Mouse (Mus musculus) testis, adult 2 months (tissue): ENCODE results near the gene Sergef. TPM values are rescaled to one million over a fixed set of nuclear protein-coding genes. Genes with fewer than 3 reads are reported as not detected.
A peak's percentile ranks its signal among the peaks of the same experiment; 100 is the strongest.

Experiments used
- H3K27ac ChIP-seq: fragments of 200-500 bp; 2 replicates; pipeline ENCODE4 v1.5.1; 2012; ENCODE audit warnings: low read depth, low read length; ENCODE audit not compliant: control insufficient read depth, insufficient read depth
- H3K27me3 ChIP-seq: fragments of 200-500 bp; 2 replicates; pipeline ENCODE4 v1.6.1; 2012; ENCODE audit warnings: mild to moderate bottlenecking, low read length, moderate library complexity; ENCODE audit not compliant: control insufficient read depth, insufficient read depth
- H3K36me3 ChIP-seq: fragments of 200-500 bp; 2 replicates; pipeline ENCODE4 v1.6.1; 2012; ENCODE audit warnings: mild to moderate bottlenecking, low read length; ENCODE audit not compliant: control insufficient read depth, insufficient read depth
- H3K4me1 ChIP-seq: fragments of 200-500 bp; 2 replicates; pipeline ENCODE4 v1.6.1; 2012; ENCODE audit warnings: low read length; ENCODE audit not compliant: control insufficient read depth, insufficient read depth
- H3K4me3 ChIP-seq: fragments of 200-500 bp; 2 replicates; pipeline ENCODE4 v1.5.1; 2012; ENCODE audit warnings: low read depth, mild to moderate bottlenecking, low read length, moderate library complexity, mixed read lengths; ENCODE audit not compliant: control insufficient read depth
- CTCF ChIP-seq: fragments of 200-500 bp; IDR thresholded peaks from 2 replicates; pipeline ENCODE4 v1.5.1; 2012; ENCODE audit warnings: low read depth, mild to moderate bottlenecking, inconsistent platforms, low read length, moderate library complexity; ENCODE audit not compliant: control insufficient read depth, insufficient read depth, insufficient replicate concordance
- POLR2A ChIP-seq: fragments of 200-500 bp; IDR thresholded peaks from 2 replicates; pipeline ENCODE4 v1.6.1; 2012; ENCODE audit warnings: low read depth, mild to moderate bottlenecking, inconsistent platforms, low read length, moderate library complexity; ENCODE audit not compliant: control insufficient read depth
- polyA plus RNA-seq: library from polyadenylated mRNA; depleted of rRNA; stranded (reverse); fragments of >200 nt; gene quantifications from 2 replicates; pipeline ENCODE4 v1.2.3, GENCODE M21; 2012

Gene Sergef
- polyA plus RNA-seq, 1 experiment = 7.7 TPM

- Histone ChIP-seq H3K4me1 (peaks cover 13% of the 10 kb centered on the region), H3K4me3 (no peak overlapping the region), H3K27me3 (peaks cover 2% of the 10 kb centered on the region), H3K27ac (no peak overlapping the region), H3K36me3 (no peaks in the 10 kb centered on the region)
- no peak for TF ChIP-seq CTCF
- TF ChIP-seq POLR2A = no peak
These were observed 238.0 kb downstream of the Sergef start for GRCm38 (mm10) chr7:46401371-46402180.

- peaks cover 2% of the 10 kb centered on the region for H3K27me3 ChIP-seq
- no peaks in the 10 kb centered on the region for H3K36me3 ChIP-seq
- H3K4me1 ChIP-seq = peaks cover 20% of the 10 kb centered on the region
- no peak overlapping the region for H3K4me3 ChIP-seq
- TF ChIP-seq CTCF = no peak
- no peak for TF ChIP-seq POLR2A
- H3K27ac ChIP-seq = no peak overlapping the region
These were observed 239.3 kb downstream of the Sergef start for GRCm38 (mm10) chr7:46400346-46400745.

- no peak overlapping the region for H3K27ac ChIP-seq
- no peaks in the 10 kb centered on the region for H3K36me3 ChIP-seq
- H3K4me1 ChIP-seq = peaks cover 20% of the 10 kb centered on the region
- H3K4me3 ChIP-seq = no peak overlapping the region
- no peak for TF ChIP-seq CTCF
- no peak for TF ChIP-seq POLR2A
- peaks cover 2% of the 10 kb centered on the region for H3K27me3 ChIP-seq
These were observed 239.9 kb downstream of the Sergef start for GRCm38 (mm10) chr7:46399676-46400075.

- no peak overlapping the region for H3K4me3 ChIP-seq
- H3K4me1 ChIP-seq = peaks cover 20% of the 10 kb centered on the region
- no peak for TF ChIP-seq POLR2A
- no peak for TF ChIP-seq CTCF
- no peaks in the 10 kb centered on the region for H3K36me3 ChIP-seq
- no peak overlapping the region for H3K27ac ChIP-seq
- peaks cover 2% of the 10 kb centered on the region for H3K27me3 ChIP-seq
These were observed 241.0 kb downstream of the Sergef start for GRCm38 (mm10) chr7:46398612-46399011.

GRCm38 (mm10) chr7:46397732-46398333 is 241.8 kb downstream of the Sergef start:
- no peaks in the 10 kb centered on the region for H3K36me3 ChIP-seq
- peaks cover 2% of the 10 kb centered on the region for H3K27me3 ChIP-seq
- H3K27ac ChIP-seq = no peak overlapping the region
- H3K4me3 ChIP-seq = peak overlapping the region; percentile 35
- peaks cover 20% of the 10 kb centered on the region for H3K4me1 ChIP-seq
- no peak for TF ChIP-seq CTCF
- TF ChIP-seq POLR2A = no peak

- peaks cover 20% of the 10 kb centered on the region for H3K4me1 ChIP-seq
- no peaks in the 10 kb centered on the region for H3K36me3 ChIP-seq
- peaks cover 2% of the 10 kb centered on the region for H3K27me3 ChIP-seq
- H3K27ac ChIP-seq = no peak overlapping the region
- H3K4me3 ChIP-seq = peak overlapping the region; percentile 35
- no peak for TF ChIP-seq POLR2A
- TF ChIP-seq CTCF = no peak
These were observed 242.5 kb downstream of the Sergef start for GRCm38 (mm10) chr7:46396928-46397731.
